Mouse (Mus musculus): ENCODE measurements around the gene Rps6kb2. TPM values are rescaled to one million over a fixed set of nuclear protein-coding genes. Genes with fewer than 3 reads are reported as not detected.

Gene Rps6kb2
- polyA plus RNA-seq, 1 experiment from 2014 or later: 52.6 TPM

- Histone ChIP-seq H3K4me2 (ENCODE audit: low read depth) (no peak overlapping the region), H3K4me3 (ENCODE audit: low read depth, low read length) (no peak overlapping the region), H3K36me3 (ENCODE audit: control insufficient read depth, insufficient read depth, low read length) (peaks cover 9% of the 10 kb centered on the region), H3K9ac (ENCODE audit: low read length) (no peak overlapping the region), H3K27ac (ENCODE audit: low read depth, low read length) (no peak overlapping the region), H3K9me3 (ENCODE audit: control insufficient read depth, low read length) (no peaks in the 10 kb centered on the region), H3K27me3 (ENCODE audit: control insufficient read depth, insufficient read depth, low read length) (no peaks in the 10 kb centered on the region), H3K4me1 (ENCODE audit: control insufficient read depth, insufficient read depth, low read length) (peaks cover 8% of the 10 kb centered on the region)
- ATAC-seq (ENCODE audit: insufficient read depth, low FRiP score, low TSS enrichment): no peak
- 87% methylated on average over 8 of the region's 8 CpGs for WGBS
- no peak for DNase-seq (ENCODE audit: low spot score)
These were observed 10.5 kb downstream of the Rps6kb2 start for GRCm38 (mm10) chr19:4152445-4153231.

DNA sequence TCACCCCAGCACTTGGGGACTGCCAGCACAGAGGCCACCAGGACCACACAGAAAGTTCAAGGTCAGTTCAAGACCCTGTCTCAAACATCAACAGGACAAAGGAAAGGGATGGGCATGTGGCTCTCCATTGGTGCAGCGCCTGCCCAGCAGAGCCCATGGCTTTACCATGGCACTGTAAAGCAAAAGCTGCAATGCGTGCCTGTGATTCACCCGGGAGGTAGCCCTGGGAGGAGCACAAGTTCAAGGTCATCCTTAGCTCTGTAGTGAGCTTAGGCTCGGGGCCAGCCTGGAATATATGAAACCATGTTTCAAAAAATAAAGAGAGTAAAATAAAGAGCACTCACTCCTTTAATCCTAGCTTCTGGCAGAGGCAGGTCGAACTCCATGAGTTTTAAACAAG, 11.3 kb downstream of the Rps6kb2 start:
- H3K4me3 ChIP-seq (ENCODE audit: low read depth, low read length): no peak overlapping the region
- no peaks in the 10 kb centered on the region for H3K9me3 ChIP-seq (ENCODE audit: control insufficient read depth, low read length)
- no peaks in the 10 kb centered on the region for H3K27me3 ChIP-seq (ENCODE audit: control insufficient read depth, insufficient read depth, low read length)
- H3K4me1 ChIP-seq (ENCODE audit: control insufficient read depth, insufficient read depth, low read length): peaks cover 8% of the 10 kb centered on the region
- DNase-seq (ENCODE audit: low spot score): no peak
- no peak overlapping the region for H3K4me2 ChIP-seq (ENCODE audit: low read depth)
- 89% methylated on average over 5 of the region's 5 CpGs for WGBS
- peaks cover 4% of the 10 kb centered on the region for H3K36me3 ChIP-seq (ENCODE audit: control insufficient read depth, insufficient read depth, low read length)
- no peak overlapping the region for H3K27ac ChIP-seq (ENCODE audit: low read depth, low read length)
- H3K9ac ChIP-seq (ENCODE audit: low read length): no peak overlapping the region
- no peak for ATAC-seq (ENCODE audit: insufficient read depth, low FRiP score, low TSS enrichment)

DNA sequence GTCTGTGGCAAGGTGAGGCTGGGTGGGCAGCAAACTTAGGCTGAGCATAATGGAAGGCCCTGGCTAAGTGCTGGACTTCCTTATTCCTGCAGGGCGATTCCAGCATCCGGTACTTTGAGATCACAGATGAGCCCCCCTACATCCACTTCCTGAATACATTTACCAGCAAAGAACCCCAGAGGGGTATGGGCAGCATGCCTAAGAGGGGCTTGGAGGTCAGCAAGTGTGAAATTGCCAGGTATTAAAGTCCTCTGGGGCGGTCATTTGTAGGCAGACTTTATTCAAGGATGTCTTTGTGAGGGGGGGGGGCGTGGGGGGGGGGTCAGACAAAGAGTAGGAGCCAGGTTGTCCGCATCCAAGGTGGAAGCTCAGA, 11.7 kb downstream of the Rps6kb2 start:
- H3K4me1 ChIP-seq (ENCODE audit: control insufficient read depth, insufficient read depth, low read length): peaks cover 8% of the 10 kb centered on the region
- H3K9ac ChIP-seq (ENCODE audit: low read length): no peak overlapping the region
- ATAC-seq (ENCODE audit: insufficient read depth, low FRiP score, low TSS enrichment): no peak
- H3K27me3 ChIP-seq (ENCODE audit: control insufficient read depth, insufficient read depth, low read length): no peaks in the 10 kb centered on the region
- H3K4me2 ChIP-seq (ENCODE audit: low read depth): no peak overlapping the region
- peaks cover 3% of the 10 kb centered on the region; the same call in 1 of the 2 replicates for H3K36me3 ChIP-seq (ENCODE audit: control insufficient read depth, insufficient read depth, low read length)
- no peak overlapping the region for H3K27ac ChIP-seq (ENCODE audit: low read depth, low read length)
- no peak for DNase-seq (ENCODE audit: low spot score)
- H3K9me3 ChIP-seq (ENCODE audit: control insufficient read depth, low read length): no peaks in the 10 kb centered on the region
- no peak overlapping the region for H3K4me3 ChIP-seq (ENCODE audit: low read depth, low read length)
- WGBS: 96% methylated on average over 4 of the region's 5 CpGs

DNA sequence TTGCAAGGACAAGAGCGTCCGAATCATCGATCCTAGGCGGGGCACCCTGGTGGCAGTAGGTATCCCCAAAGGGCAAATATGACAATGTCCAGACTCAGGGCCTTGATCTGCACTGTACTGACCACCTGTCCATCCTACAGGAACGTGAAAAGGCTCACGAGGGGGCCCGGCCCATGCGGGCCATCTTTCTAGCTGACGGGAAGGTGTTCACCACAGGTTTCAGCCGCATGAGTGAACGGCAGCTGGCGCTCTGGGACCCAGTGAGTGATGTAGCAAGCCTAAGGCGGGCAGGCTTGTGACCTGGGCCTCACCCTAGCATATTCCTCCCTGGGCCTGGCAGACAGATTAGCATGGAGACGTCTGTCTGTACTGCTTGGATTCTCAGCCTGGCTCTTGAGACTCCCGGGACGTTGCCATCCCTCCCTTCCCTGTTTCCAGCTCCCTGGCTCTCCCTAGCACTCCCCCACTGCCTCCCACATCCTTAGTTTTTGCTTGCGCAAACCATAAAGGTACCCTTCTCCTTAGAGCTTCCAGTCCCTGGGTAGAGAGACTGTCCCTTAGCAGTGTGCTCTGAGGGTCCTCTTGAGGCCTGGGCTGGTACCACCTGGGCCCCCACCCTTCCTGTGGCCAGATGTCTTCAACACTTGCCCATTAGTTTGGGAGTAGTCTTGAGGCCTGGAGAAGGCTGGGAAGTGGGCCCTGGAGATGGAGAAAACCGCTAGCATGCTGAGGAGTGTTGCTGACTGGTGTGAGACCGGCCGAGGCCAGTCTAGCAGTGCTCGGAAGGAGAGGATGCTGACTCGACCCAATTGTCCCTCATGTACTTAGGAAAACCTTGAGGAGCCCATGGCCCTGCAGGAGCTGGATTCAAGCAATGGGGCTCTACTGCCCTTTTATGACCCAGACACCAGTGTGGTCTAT, 12.3 kb downstream of the Rps6kb2 start:
- no peak overlapping the region for H3K4me3 ChIP-seq (ENCODE audit: low read depth, low read length)
- no peak for DNase-seq (ENCODE audit: low spot score)
- no peaks in the 10 kb centered on the region for H3K9me3 ChIP-seq (ENCODE audit: control insufficient read depth, low read length)
- H3K27me3 ChIP-seq (ENCODE audit: control insufficient read depth, insufficient read depth, low read length): no peaks in the 10 kb centered on the region
- peaks cover 8% of the 10 kb centered on the region for H3K4me1 ChIP-seq (ENCODE audit: control insufficient read depth, insufficient read depth, low read length)
- no peak overlapping the region for H3K4me2 ChIP-seq (ENCODE audit: low read depth)
- no peak for ATAC-seq (ENCODE audit: insufficient read depth, low FRiP score, low TSS enrichment)
- 92% methylated on average over 22 of the region's 22 CpGs for WGBS
- no peak overlapping the region for H3K9ac ChIP-seq (ENCODE audit: low read length)
- peaks cover 3% of the 10 kb centered on the region; the same call in 1 of the 2 replicates for H3K36me3 ChIP-seq (ENCODE audit: control insufficient read depth, insufficient read depth, low read length)
- H3K27ac ChIP-seq (ENCODE audit: low read depth, low read length): no peak overlapping the region

GRCm38 (mm10) chr19:4149764-4150461, 13.2 kb downstream of the Rps6kb2 start:
- 94% methylated on average over 17 of the region's 17 CpGs for WGBS
- Histone ChIP-seq H3K9me3 (ENCODE audit: control insufficient read depth, low read length) (no peaks in the 10 kb centered on the region), H3K4me2 (ENCODE audit: low read depth) (no peak overlapping the region; the same call in 1 of the 2 replicates), H3K4me1 (ENCODE audit: control insufficient read depth, insufficient read depth, low read length) (peaks cover 8% of the 10 kb centered on the region), H3K9ac (ENCODE audit: low read length) (no peak overlapping the region), H3K27me3 (ENCODE audit: control insufficient read depth, insufficient read depth, low read length) (no peaks in the 10 kb centered on the region), H3K36me3 (ENCODE audit: control insufficient read depth, insufficient read depth, low read length) (peaks cover 3% of the 10 kb centered on the region; the same call in 1 of the 2 replicates), H3K27ac (ENCODE audit: low read depth, low read length) (no peak overlapping the region), H3K4me3 (ENCODE audit: low read depth, low read length) (no peak overlapping the region)
- no peak for DNase-seq (ENCODE audit: low spot score)
- no peak for ATAC-seq (ENCODE audit: insufficient read depth, low FRiP score, low TSS enrichment)

GRCm38 (mm10) chr19:4149283-4149682, 13.9 kb downstream of the Rps6kb2 start:
- no peaks in the 10 kb centered on the region for H3K9me3 ChIP-seq (ENCODE audit: control insufficient read depth, low read length)
- peak overlapping the region; percentile 64 for H3K4me2 ChIP-seq (ENCODE audit: low read depth)
- H3K27me3 ChIP-seq (ENCODE audit: control insufficient read depth, insufficient read depth, low read length): no peaks in the 10 kb centered on the region
- H3K9ac ChIP-seq (ENCODE audit: low read length): peak overlapping the region; percentile 78; the same call in 1 of the 2 replicates
- H3K36me3 ChIP-seq (ENCODE audit: control insufficient read depth, insufficient read depth, low read length): peaks cover 3% of the 10 kb centered on the region; the same call in 1 of the 2 replicates
- peaks cover 8% of the 10 kb centered on the region for H3K4me1 ChIP-seq (ENCODE audit: control insufficient read depth, insufficient read depth, low read length)
- WGBS: 95% methylated on average over 11 of the region's 11 CpGs
- H3K27ac ChIP-seq (ENCODE audit: low read depth, low read length): no peak overlapping the region
- H3K4me3 ChIP-seq (ENCODE audit: low read depth, low read length): peak overlapping the region; percentile 80
- DNase-seq (ENCODE audit: low spot score) (no peak), ATAC-seq (ENCODE audit: insufficient read depth, low FRiP score, low TSS enrichment) (no peak)

- Histone ChIP-seq H3K9me3 (ENCODE audit: control insufficient read depth, low read length) (no peaks in the 10 kb centered on the region), H3K27ac (ENCODE audit: low read depth, low read length) (no peak overlapping the region; the same call in 1 of the 2 replicates), H3K4me2 (ENCODE audit: low read depth) (peak overlapping the region; percentile 64), H3K4me1 (ENCODE audit: control insufficient read depth, insufficient read depth, low read length) (peaks cover 8% of the 10 kb centered on the region), H3K9ac (ENCODE audit: low read length) (peak overlapping the region; percentile 78), H3K36me3 (ENCODE audit: control insufficient read depth, insufficient read depth, low read length) (peaks cover 3% of the 10 kb centered on the region; the same call in 1 of the 2 replicates), H3K4me3 (ENCODE audit: low read depth, low read length) (peak overlapping the region; percentile 80), H3K27me3 (ENCODE audit: control insufficient read depth, insufficient read depth, low read length) (no peaks in the 10 kb centered on the region)
- no peak for DNase-seq (ENCODE audit: low spot score)
- no peak for ATAC-seq (ENCODE audit: insufficient read depth, low FRiP score, low TSS enrichment)
- WGBS: 6% methylated on average over 6 of the region's 8 CpGs
These were observed 14.3 kb downstream of the Rps6kb2 start for GRCm38 (mm10) chr19:4148819-4149218.

DNA sequence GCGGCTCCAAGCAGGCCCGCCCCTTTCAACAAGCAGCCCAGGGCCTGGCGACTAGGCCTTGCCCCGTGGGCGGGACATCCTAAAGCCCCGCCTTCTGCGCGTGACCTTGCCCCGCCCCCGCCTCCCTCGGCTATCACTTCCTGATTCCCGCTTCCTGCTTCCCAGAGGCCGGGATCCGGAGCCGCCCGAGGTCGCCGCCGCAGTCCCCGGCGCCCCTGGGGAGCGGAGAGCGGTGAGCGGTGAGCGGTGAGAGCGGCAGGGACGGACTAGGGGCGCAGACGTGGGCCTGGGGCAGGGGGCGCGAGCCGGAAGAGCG, 14.7 kb downstream of the Rps6kb2 start, which contains the start of gene Coro1b:
Gene Coro1b (plus strand): TSS at position 129 of the 316 bp plus-strand sequence.
- Histone ChIP-seq H3K27me3 (ENCODE audit: control insufficient read depth, insufficient read depth, low read length) (no peaks in the 10 kb centered on the region), H3K27ac (ENCODE audit: low read depth, low read length) (no peak within 1 kb of the TSS; the same call in 1 of the 2 replicates), H3K9ac (ENCODE audit: low read length) (peak within 1 kb of the TSS; percentile 78), H3K4me1 (ENCODE audit: control insufficient read depth, insufficient read depth, low read length) (peaks cover 8% of the 10 kb centered on the region), H3K4me3 (ENCODE audit: low read depth, low read length) (peak within 1 kb of the TSS; percentile 80), H3K9me3 (ENCODE audit: control insufficient read depth, low read length) (no peaks in the 10 kb centered on the region), H3K36me3 (ENCODE audit: control insufficient read depth, insufficient read depth, low read length) (peaks cover 3% of the 10 kb centered on the region; the same call in 1 of the 2 replicates), H3K4me2 (ENCODE audit: low read depth) (peak within 1 kb of the TSS; percentile 64)
- DNase-seq (ENCODE audit: low spot score): peak; percentile 95
- peak; percentile 97 for ATAC-seq (ENCODE audit: insufficient read depth, low FRiP score, low TSS enrichment)
- under 1% methylated on average over 27 of the region's 33 CpGs for WGBS

Measured in neural tube, embryonic 11.5 days (tissue).